Mouse (Mus musculus): Measurements from ENCODE around the gene Rybp.

DNA sequence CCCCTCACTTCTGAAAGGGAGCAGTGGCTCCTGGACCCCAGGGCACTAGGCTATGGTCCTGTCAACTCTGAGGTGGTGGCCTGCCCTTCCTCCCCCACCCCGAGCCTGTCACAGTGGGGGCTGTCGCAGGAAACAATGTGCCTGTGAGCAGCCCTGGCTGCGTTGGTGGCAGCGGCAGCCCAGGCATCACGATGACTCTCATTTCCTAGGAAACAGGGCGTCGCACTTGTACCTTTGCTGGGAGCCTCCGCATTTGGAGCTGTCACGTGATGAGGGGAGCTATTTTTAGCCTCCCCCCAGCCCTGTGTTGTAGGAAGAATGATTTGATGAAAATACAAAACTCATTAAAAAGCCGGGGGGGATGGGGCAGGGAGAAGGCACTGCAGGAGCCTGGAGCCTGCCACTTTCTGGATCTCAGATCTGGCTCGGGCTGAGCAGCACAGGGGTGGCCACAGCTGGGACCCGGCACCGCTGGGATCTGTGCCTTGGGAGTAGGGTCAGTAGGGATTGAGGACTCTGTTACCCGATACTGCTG, 80.5 kb downstream of the Rybp start:
- TF ChIP-seq CTCF (IDR thresholded peaks at IDR 0.05; ENCODE audit: extremely low read depth, insufficient read depth, low read length) (no peak), POLR2A (IDR thresholded peaks at IDR 0.05; ENCODE audit: extremely low read depth, insufficient read depth, low read length) (0 out of 2 replicates have a peak, but pooled peaks have one; percentile 9)
